Mouse (Mus musculus) intestine, postnatal 0 days (tissue): Measurements from ENCODE around the gene Spaca6. TPM values are rescaled to one million over a fixed set of nuclear protein-coding genes. Genes with fewer than 3 reads are reported as not detected.
"Not testable (repeated sequence)": the region's sequence is repeated elsewhere in the genome, so short reads cannot be mapped to it uniquely, and the experiment has no call there.

Source experiments
- ATAC-seq: fragments of 200-750 bp; cut with Nextera tagmentation; 2 replicates; pipeline ENCODE4 v1.8.0; 2017; ENCODE audit warnings: mild to moderate bottlenecking, moderate TSS enrichment, moderate library complexity
- H3K27ac ChIP-seq: fragments of 300-500 bp; sonication (generic); 2 replicates; pipeline ENCODE4 v1.5.1; 2014; ENCODE audit warnings: mild to moderate bottlenecking, low read depth, low read length, moderate library complexity
- H3K27me3 ChIP-seq: fragments of 300-500 bp; sonication (generic); replicated peaks from 2 replicates; pipeline ENCODE4 v1.6.1; 2014; ENCODE audit warnings: low read length, mixed read lengths; ENCODE audit not compliant: control insufficient read depth, insufficient read depth
- H3K36me3 ChIP-seq: fragments of 300-500 bp; sonication (generic); 2 replicates; pipeline ENCODE4 v1.6.1; 2014; ENCODE audit warnings: mild to moderate bottlenecking, moderate library complexity; ENCODE audit not compliant: control insufficient read depth, insufficient read depth
- H3K4me1 ChIP-seq: fragments of 300-500 bp; sonication (generic); replicated peaks from 2 replicates; pipeline ENCODE4 v1.6.1; 2014; ENCODE audit warnings: antibody characterized with exemption, low read length, mixed read lengths; ENCODE audit not compliant: control insufficient read depth, insufficient read depth
- H3K4me2 ChIP-seq: fragments of 300-500 bp; sonication (generic); replicated peaks from 2 replicates; pipeline ENCODE4 v1.6.1; 2014; ENCODE audit warnings: low read depth, mild to moderate bottlenecking, moderate library complexity
- H3K4me3 ChIP-seq: fragments of 300-500 bp; sonication (generic); 2 replicates; pipeline ENCODE4 v1.5.1; 2014; ENCODE audit warnings: low read depth, low read length
- H3K9ac ChIP-seq: fragments of 300-500 bp; sonication (generic); 2 replicates; pipeline ENCODE4 v1.6.1; 2014; ENCODE audit warnings: mild to moderate bottlenecking, low read depth, low read length
- H3K9me3 ChIP-seq: fragments of 300-500 bp; sonication (generic); 2 replicates; pipeline ENCODE4 v1.6.1; 2016; ENCODE audit warnings: mixed run types; ENCODE audit not compliant: control insufficient read depth
- CTCF ChIP-seq: sonication (generic); IDR thresholded peaks from 2 replicates; pipeline ENCODE4 v1.5.1; 2016; ENCODE audit warnings: low read depth, mild to moderate bottlenecking, control low read depth, antibody characterized with exemption, moderate library complexity
- WGBS: fragments of 180-500 bp; shearing (Covaris S2); extraction: QIAGEN DNeasy Blood & Tissue Kit; methylation state at CpG from one replicate; pipeline ENCODE4 v1.1.7; 2014; 5-methylcytosine and 5-hydroxymethylcytosine counted together
- polyA plus RNA-seq: library from polyadenylated mRNA; unstranded; fragments of >200 nt; fragmentation: Nextera tagmentation; extraction: Ambion mirVana; gene quantifications from 2 replicates; pipeline ENCODE4 v1.2.1, GENCODE M21; 2015

The Spaca6 gene
- polyA plus RNA-seq, 1 experiment from 2014 or later = 5.0 TPM

DNA sequence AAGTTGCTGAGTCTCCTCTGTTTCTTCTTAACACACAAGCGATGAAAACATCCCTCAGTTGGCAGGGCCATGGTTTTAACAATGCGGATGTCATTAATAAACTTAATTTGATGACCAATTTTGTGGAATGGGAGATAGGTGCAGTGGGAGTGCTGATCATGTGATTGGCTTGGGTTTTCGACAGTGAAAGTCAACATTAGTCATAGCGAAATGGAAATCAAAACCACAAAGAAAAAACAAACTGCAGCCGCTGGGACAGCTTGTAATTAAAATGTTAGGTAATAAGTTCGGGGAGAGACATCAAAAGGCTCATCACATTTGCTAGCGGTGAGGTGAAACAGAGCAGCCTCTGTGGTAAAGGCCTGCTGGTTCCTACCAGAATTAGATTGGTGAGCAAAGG, 13.8 kb downstream of the Spaca6 start:
- H3K4me3 ChIP-seq = no peak overlapping the region
- WGBS = 90% methylated on average over 7 of the region's 7 CpGs
- no peak for TF ChIP-seq CTCF
- ATAC-seq = no peak
- peaks cover 6% of the 10 kb centered on the region for H3K36me3 ChIP-seq
- no peaks in the 10 kb centered on the region; the same call in 1 of the 2 replicates for H3K4me1 ChIP-seq
- no peaks in the 10 kb centered on the region for H3K27me3 ChIP-seq
- no peak overlapping the region for H3K9ac ChIP-seq
- H3K4me2 ChIP-seq = no peak overlapping the region
- no peaks in the 10 kb centered on the region for H3K9me3 ChIP-seq
- H3K27ac ChIP-seq = no peak overlapping the region

DNA sequence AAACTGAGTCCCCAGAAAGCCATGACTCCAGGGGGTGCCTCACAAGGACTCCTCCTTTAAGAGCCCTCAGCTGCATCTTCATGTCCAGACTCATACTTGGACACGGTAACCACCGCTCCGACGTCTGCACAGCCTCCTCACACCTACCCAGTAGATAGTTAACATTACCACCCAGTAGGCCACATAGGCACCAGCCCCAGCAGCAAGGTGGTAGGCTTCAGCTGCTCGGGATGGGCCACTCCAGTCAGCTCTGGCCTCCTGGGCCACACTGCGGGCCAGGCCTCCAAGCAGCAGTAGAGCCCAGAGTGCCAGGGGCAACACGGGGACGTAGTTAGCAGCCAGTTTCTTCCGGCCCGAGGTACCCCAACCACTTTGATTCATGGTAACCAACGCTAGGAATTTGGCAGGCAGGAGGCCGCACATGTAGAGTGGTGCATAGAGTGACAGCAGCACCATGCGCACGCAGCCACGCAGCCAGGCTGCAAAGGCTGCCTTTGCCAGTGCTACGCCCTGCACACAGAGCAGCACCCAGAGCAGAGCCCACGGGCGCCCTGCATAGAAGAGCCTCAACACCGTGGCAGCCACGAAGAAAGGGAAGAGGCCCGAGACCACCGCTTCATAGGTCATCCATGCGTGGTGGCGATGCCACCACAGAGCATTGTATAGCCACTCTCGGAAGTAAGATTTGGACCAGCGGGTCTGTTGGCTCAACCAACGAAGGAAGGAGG, 16.7 kb downstream of the Spaca6 start:
- 76% methylated on average over 27 of the region's 27 CpGs for WGBS
- TF ChIP-seq CTCF = no peak
- Histone ChIP-seq H3K27ac (no peak overlapping the region), H3K9me3 (no peaks in the 10 kb centered on the region), H3K4me3 (no peak overlapping the region), H3K36me3 (peaks cover 6% of the 10 kb centered on the region), H3K9ac (no peak overlapping the region), H3K4me2 (no peak overlapping the region), H3K27me3 (no peaks in the 10 kb centered on the region), H3K4me1 (no peaks in the 10 kb centered on the region)
- ATAC-seq = no peak

DNA sequence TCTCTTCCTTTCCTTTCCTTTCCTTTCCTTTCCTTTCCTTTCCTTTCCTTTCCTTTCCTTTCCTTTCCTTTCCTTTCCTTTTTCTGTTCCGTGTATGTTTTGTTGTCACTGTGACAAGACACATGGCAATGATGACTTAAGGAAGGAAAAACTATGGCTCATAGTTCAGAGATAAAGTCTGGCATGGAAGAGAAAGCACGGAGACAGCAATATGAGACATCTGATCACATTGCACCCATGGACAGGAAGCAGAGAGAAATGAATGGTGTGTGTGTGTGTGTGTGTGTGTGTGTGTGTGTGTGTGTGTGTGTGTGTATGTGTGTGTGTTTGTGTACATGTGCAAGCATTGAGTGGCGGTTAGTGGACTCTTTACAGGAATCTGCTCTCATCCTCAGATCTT, 17.6 kb downstream of the Spaca6 start:
- not testable (repeated sequence) for H3K27ac ChIP-seq, H3K36me3 ChIP-seq, H3K4me1 ChIP-seq, ATAC-seq, H3K4me2 ChIP-seq, H3K27me3 ChIP-seq, H3K9ac ChIP-seq, H3K4me3 ChIP-seq, H3K9me3 ChIP-seq
- 69% methylated on average over 3 of the region's 3 CpGs for WGBS

- 78% methylated on average over 10 of the region's 10 CpGs for WGBS
- Histone ChIP-seq H3K9ac (no peak overlapping the region), H3K9me3 (no peaks in the 10 kb centered on the region), H3K27me3 (no peaks in the 10 kb centered on the region), H3K4me1 (no peaks in the 10 kb centered on the region), H3K36me3 (peaks cover under 1% of the 10 kb centered on the region), H3K4me2 (no peak overlapping the region), H3K4me3 (no peak overlapping the region), H3K27ac (no peak overlapping the region)
- ATAC-seq = no peak
- peak; percentile 37; the same call in 1 of the 2 replicates for TF ChIP-seq CTCF
Observed at GRCm38 (mm10) chr17:17845187-17846027, 18.4 kb downstream of the Spaca6 start.

GRCm38 (mm10) chr17:17848988-17849387, 22.0 kb downstream of the Spaca6 start:
- Histone ChIP-seq H3K9ac (no peak overlapping the region), H3K4me1 (no peaks in the 10 kb centered on the region), H3K27me3 (no peaks in the 10 kb centered on the region), H3K9me3 (no peaks in the 10 kb centered on the region), H3K4me2 (no peak overlapping the region), H3K36me3 (no peaks in the 10 kb centered on the region), H3K4me3 (no peak overlapping the region), H3K27ac (no peak overlapping the region)
- TF ChIP-seq CTCF = no peak
- no peak for ATAC-seq
- WGBS = 63% methylated on average over 2 of the region's 2 CpGs

GRCm38 (mm10) chr17:17849906-17850712, 23.2 kb downstream of the Spaca6 start:
- 0 out of 2 replicates have a peak, but pooled peaks have one; percentile 36 for ATAC-seq

More at GRCm38 (mm10) chr17:17849906-17850712, 23.2 kb downstream of the Spaca6 start:
- no peak overlapping the region for H3K9ac ChIP-seq
- no peak overlapping the region for H3K27ac ChIP-seq
- no peaks in the 10 kb centered on the region for H3K4me1 ChIP-seq
- H3K27me3 ChIP-seq = no peaks in the 10 kb centered on the region
- H3K36me3 ChIP-seq = no peaks in the 10 kb centered on the region
- H3K4me2 ChIP-seq = peak overlapping the region; percentile 24; the same call in 1 of the 2 replicates
- H3K4me3 ChIP-seq = no peak overlapping the region
- no peaks in the 10 kb centered on the region for H3K9me3 ChIP-seq
- WGBS = 26% methylated on average over 55 of the region's 55 CpGs
- TF ChIP-seq CTCF = no peak
